Mouse (Mus musculus): Measurements from ENCODE around the gene Tnfrsf8.

GRCm38 (mm10) chr4:145360567-145360966 is 45.6 kb upstream of the Tnfrsf8 start:
- TF ChIP-seq CTCF (IDR thresholded peaks at IDR 0.05; ENCODE audit: control insufficient read depth, insufficient read depth, low read length) (no peak), POLR2A (IDR thresholded peaks at IDR 0.05; ENCODE audit: borderline replicate concordance, control insufficient read depth, low read depth, low read length) (no peak)
